Mouse (Mus musculus) forebrain, embryonic 12.5 days (tissue): ENCODE measurements around the gene 1810010D01Rik. TPM values are rescaled to one million over a fixed set of nuclear protein-coding genes. Genes with fewer than 3 reads are reported as not detected.

ENCODE experiments used
- ATAC-seq: fragments of 200-750 bp; cut with Nextera tagmentation; 2 replicates; pipeline ENCODE4 v1.8.0; 2017; ENCODE audit warnings: moderate TSS enrichment; ENCODE audit not compliant: low FRiP score
- H3K27ac ChIP-seq: fragments of 300-500 bp; sonication (generic); 2 replicates; pipeline ENCODE4 v1.5.1; 2016; ENCODE audit warnings: mild to moderate bottlenecking
- H3K27me3 ChIP-seq: fragments of 300-500 bp; sonication (generic); 2 replicates; pipeline ENCODE4 v1.6.1; 2016; ENCODE audit warnings: mild to moderate bottlenecking
- H3K36me3 ChIP-seq: fragments of 300-500 bp; sonication (generic); replicated peaks from 2 replicates; pipeline ENCODE4 v1.6.1; 2016; ENCODE audit warnings: mild to moderate bottlenecking
- H3K4me1 ChIP-seq: fragments of 300-500 bp; sonication (generic); 2 replicates; pipeline ENCODE4 v1.6.1; 2016
- H3K4me2 ChIP-seq: fragments of 300-500 bp; sonication (generic); 2 replicates; pipeline ENCODE4 v1.6.1; 2016; ENCODE audit warnings: mild to moderate bottlenecking, moderate library complexity
- H3K4me3 ChIP-seq: fragments of 300-500 bp; sonication (generic); replicated peaks from 2 replicates; pipeline ENCODE4 v1.5.1; 2016; ENCODE audit warnings: mild to moderate bottlenecking
- H3K9ac ChIP-seq: fragments of 300-500 bp; sonication (generic); 2 replicates; pipeline ENCODE4 v1.6.1; 2016; ENCODE audit warnings: mild to moderate bottlenecking
- H3K9me3 ChIP-seq: fragments of 300-500 bp; sonication (generic); 2 replicates; pipeline ENCODE4 v1.6.1; 2016
- WGBS: fragments of 180-500 bp; shearing (Covaris S2); methylation state at CpG from one replicate; pipeline ENCODE4 v1.1.7; 2016; 5-methylcytosine and 5-hydroxymethylcytosine counted together
- polyA plus RNA-seq: library from polyadenylated mRNA; unstranded; fragments of >200 nt; fragmentation: Nextera tagmentation; extraction: Ambion mirVana; gene quantifications from 2 replicates; pipeline ENCODE4 v1.2.1, GENCODE M21; 2016

1810010D01Rik gene
- polyA plus RNA-seq, 1 experiment from 2014 or later: 0.91 TPM

DNA sequence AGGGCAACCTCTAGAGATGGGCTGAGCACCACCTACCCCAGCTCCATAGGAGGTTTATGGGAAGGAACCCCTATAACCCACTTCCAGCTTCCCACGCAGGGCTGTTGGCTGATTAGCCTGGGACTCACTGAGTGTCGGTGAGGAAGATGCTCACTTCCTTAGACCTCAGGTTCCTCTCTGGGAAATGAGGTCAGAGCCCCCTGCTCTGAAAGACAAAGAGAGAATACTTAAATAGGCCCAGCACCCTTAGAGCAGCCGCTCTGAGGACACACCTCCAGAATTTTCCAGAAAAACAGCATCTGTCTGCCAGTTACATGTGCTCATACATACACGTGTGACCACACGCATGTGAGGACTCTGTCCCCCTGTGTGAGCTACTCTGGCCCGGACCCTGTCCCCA is 1.1 kb downstream of the 1810010D01Rik start:
- H3K4me1 ChIP-seq: peaks cover 56% of the 10 kb centered on the region

DNA sequence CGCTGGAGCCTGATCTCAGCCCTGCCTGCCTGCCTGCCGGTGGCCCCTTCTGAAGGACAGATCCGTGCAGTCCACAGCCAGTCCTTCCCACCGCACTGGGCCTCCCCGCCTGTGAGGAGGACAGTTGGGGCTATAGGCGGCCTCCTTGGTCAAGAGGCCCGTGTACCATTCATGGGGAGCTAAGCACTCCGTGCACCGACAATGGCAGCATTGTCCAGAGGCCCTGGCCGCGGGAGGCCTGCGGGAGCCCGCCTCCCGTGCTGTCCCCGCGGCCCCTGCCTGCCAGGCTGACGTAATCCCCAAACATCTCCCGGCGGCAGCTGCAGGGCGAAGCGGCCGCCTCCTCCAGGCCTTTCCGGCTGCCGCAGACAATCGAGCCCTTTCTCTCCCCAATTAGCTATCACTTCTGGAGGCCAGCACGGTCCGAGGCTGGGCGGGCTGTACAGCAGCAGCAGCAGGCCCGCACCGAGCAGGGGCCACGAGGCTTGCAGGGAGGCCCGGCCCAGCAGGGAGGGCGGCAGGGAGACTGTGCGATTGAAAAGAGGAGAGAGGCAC is 1.8 kb downstream of the 1810010D01Rik start:
- WGBS: 1% methylated on average over 30 of the region's 34 CpGs
- peak overlapping the region; percentile 99 for H3K27ac ChIP-seq

More for the DNA sequence above, 1.1 kb downstream of the 1810010D01Rik start:
- no peaks in the 10 kb centered on the region for H3K9me3 ChIP-seq
- peak overlapping the region; percentile 34 for H3K4me2 ChIP-seq
- H3K27ac ChIP-seq: peak overlapping the region; percentile 99
- 32% methylated on average over 6 of the region's 6 CpGs for WGBS
- no peaks in the 10 kb centered on the region for H3K36me3 ChIP-seq
- 0 out of 2 replicates have a peak overlapping the region, but pooled peaks have one; percentile 5 for H3K4me3 ChIP-seq
- ATAC-seq: no peak
- H3K9ac ChIP-seq: peak overlapping the region; percentile 47
- no peaks in the 10 kb centered on the region for H3K27me3 ChIP-seq

DNA sequence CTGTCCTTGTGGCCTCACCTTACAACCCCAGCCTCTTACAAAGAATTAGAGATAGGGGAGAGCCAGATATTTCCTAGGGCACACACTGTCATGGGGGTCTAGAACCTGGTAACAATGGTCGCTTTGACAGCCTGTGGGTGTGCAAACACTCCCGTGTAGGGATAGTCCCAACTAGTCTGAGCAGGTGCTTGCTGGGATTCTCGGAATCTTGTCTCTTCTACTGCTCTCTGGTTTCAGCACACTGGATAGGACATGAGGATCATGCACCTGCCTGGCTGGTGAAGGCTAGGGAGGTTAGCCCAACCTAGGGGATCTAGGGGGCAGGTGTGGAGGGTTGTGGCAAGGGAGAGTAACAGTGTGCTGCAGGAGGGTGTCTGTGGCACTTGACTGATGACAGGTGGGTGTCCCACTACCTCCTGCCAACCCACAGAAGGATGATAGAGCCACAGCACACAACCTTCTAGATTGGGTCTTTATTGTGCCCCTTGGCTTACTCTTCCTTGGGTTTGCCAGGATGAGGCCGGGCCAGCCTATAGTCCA is 2.5 kb downstream of the 1810010D01Rik start:
- Histone ChIP-seq H3K9me3 (peaks cover 6% of the 10 kb centered on the region), H3K27me3 (no peaks in the 10 kb centered on the region), H3K4me3 (no peak overlapping the region), H3K4me2 (peak overlapping the region; percentile 34), H3K36me3 (no peaks in the 10 kb centered on the region), H3K4me1 (peaks cover 44% of the 10 kb centered on the region), H3K27ac (peak overlapping the region; percentile 99), H3K9ac (peak overlapping the region; percentile 47; the same call in 1 of the 2 replicates)
- 70% methylated on average over 4 of the region's 4 CpGs for WGBS
- 0 out of 2 replicates have a peak, but pooled peaks have one; percentile 8 for ATAC-seq

More for the DNA sequence above, 1.8 kb downstream of the 1810010D01Rik start:
- H3K4me1 ChIP-seq: peaks cover 51% of the 10 kb centered on the region
- peak overlapping the region; percentile 47 for H3K9ac ChIP-seq
- peak overlapping the region; percentile 34 for H3K4me2 ChIP-seq
- H3K36me3 ChIP-seq: no peaks in the 10 kb centered on the region
- no peaks in the 10 kb centered on the region for H3K27me3 ChIP-seq
- H3K9me3 ChIP-seq: peaks cover 5% of the 10 kb centered on the region
- H3K4me3 ChIP-seq: 0 out of 2 replicates have a peak overlapping the region, but pooled peaks have one; percentile 5
- ATAC-seq: peak; percentile 96

DNA sequence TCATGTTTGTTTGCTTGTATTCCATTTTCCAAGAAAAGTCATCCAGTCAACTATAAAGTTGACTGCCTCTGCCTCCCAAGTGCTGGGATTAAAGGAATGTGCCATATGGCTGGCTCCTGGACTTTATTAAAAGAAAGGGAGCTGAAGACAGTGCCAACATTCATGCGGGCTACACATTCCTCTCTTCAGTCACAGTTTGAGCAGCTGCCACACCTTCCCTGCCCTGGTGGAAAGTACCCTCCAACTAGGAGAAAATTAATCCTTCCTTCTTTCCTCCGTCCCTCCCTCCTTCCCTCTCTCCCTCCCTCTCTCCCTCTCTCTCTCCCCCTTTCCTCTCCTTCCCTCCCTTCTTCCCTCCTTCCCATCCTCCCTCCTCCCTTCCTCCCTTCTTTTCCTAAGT is 8.2 kb downstream of the 1810010D01Rik start:
- Histone ChIP-seq H3K4me3 (no peak overlapping the region), H3K27me3 (peaks cover 14% of the 10 kb centered on the region; the same call in 1 of the 2 replicates), H3K4me2 (no peak overlapping the region), H3K4me1 (peaks cover 29% of the 10 kb centered on the region), H3K9me3 (peaks cover 6% of the 10 kb centered on the region), H3K27ac (no peak overlapping the region), H3K9ac (no peak overlapping the region; the same call in 1 of the 2 replicates), H3K36me3 (no peaks in the 10 kb centered on the region)
- no peak for ATAC-seq
- 64% methylated on average over 2 of the region's 2 CpGs for WGBS

DNA sequence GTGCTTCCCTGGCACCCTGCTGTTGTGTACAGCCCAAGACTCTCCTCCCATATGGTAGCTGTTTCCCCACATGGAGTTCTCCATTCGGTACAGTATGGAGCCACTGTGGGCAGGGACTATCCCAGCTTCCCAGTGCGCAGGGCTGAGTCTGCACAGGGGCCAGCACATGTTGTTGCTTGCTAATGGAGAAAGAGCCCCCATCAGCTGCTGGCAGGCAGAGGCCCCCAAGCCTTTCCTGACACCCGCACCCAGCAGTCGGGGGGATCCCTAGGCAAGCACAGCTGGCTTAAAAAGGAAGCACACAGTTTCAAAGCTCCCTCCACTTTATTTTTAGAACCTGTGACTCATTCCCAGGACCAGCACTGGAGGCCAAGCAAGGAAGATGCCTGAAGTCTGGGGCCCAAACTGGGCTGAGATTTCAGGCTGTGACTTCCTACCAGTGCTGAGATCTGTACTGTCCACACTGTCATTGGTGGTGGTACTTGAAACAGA is 9.7 kb downstream of the 1810010D01Rik start:
- Histone ChIP-seq H3K27me3 (peaks cover 14% of the 10 kb centered on the region; the same call in 1 of the 2 replicates), H3K27ac (0 out of 2 replicates have a peak overlapping the region, but pooled peaks have one; percentile 6), H3K4me3 (no peak overlapping the region), H3K9ac (no peak overlapping the region), H3K9me3 (peaks cover 6% of the 10 kb centered on the region), H3K4me1 (peaks cover 32% of the 10 kb centered on the region), H3K36me3 (no peaks in the 10 kb centered on the region), H3K4me2 (no peak overlapping the region)
- WGBS: 80% methylated on average over 4 of the region's 4 CpGs
- ATAC-seq: no peak

DNA sequence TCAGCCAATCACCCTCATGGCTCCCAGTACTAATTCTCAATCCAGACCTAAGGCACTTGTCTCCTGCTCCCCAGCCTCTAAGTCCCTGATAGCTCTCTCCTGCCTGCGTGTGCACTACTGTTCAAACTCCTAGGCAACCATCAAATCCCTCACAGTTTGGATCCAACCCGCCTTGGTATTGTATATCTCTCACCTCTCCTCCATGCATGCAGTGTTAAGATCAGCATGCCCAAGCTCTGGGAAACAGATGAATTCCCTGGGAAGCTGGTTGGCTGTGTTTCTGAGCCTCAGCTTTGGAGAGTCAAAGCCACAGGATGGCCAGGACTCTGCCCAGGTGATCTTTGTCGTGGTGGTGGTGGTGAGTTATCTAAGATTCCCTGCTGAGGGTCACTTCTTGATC is 10.2 kb downstream of the 1810010D01Rik start:
- H3K4me1 ChIP-seq: peaks cover 32% of the 10 kb centered on the region
- WGBS: 56% methylated on average over 3 of the region's 3 CpGs
- H3K36me3 ChIP-seq: no peaks in the 10 kb centered on the region
- no peak for ATAC-seq
- H3K27ac ChIP-seq: 0 out of 2 replicates have a peak overlapping the region, but pooled peaks have one; percentile 6
- no peak overlapping the region for H3K9ac ChIP-seq
- H3K9me3 ChIP-seq: peaks cover 6% of the 10 kb centered on the region
- H3K4me2 ChIP-seq: no peak overlapping the region
- no peak overlapping the region for H3K4me3 ChIP-seq
- peaks cover 14% of the 10 kb centered on the region; the same call in 1 of the 2 replicates for H3K27me3 ChIP-seq

DNA sequence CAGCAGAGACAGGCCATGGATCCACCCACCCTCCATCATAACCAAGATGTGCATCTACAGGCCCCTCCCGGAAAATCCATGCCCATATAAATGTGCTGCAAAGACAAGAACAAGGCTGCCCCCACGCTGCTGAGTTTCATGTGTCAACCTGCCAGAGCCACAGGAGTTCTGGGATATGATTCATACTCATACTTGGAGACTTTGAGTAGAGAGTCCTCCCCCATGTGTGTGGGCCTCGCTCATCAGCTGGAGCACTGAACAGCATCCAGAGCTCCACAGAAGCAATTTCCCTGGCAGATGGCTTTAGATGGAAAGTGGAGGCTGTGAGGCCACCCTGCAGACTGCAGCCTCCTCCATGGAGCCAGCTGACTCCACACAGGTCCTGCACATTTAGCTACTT is 10.9 kb downstream of the 1810010D01Rik start:
- Histone ChIP-seq H3K4me1 (peaks cover 32% of the 10 kb centered on the region), H3K9me3 (peaks cover 6% of the 10 kb centered on the region), H3K27ac (no peak overlapping the region), H3K4me2 (no peak overlapping the region), H3K9ac (no peak overlapping the region), H3K36me3 (no peaks in the 10 kb centered on the region), H3K27me3 (peaks cover 14% of the 10 kb centered on the region; the same call in 1 of the 2 replicates), H3K4me3 (no peak overlapping the region)
- ATAC-seq: no peak
- 84% methylated on average over 3 of the region's 3 CpGs for WGBS

DNA sequence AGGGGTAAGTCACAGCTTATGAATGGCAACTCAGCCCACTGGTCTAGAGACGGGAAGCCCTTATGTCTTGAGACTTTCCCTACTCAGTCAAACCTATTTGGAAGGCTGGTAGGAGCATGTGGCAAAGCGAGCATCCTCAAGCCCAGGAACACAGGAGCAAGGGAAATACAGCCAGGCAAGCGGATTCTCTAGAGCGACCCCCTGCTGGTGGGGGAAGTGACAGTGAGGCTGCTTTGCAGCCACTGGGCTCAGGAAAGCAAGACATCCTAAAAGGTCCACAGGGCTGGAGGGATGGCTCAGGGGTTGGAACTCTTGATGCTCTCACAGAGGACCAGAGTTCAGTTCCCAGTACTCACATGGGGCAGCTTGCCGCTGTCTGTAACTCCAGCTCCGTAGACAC is 11.6 kb downstream of the 1810010D01Rik start:
- Histone ChIP-seq H3K4me1 (peaks cover 32% of the 10 kb centered on the region), H3K27ac (no peak overlapping the region), H3K36me3 (no peaks in the 10 kb centered on the region), H3K9ac (no peak overlapping the region), H3K4me3 (no peak overlapping the region), H3K4me2 (no peak overlapping the region), H3K27me3 (peaks cover 14% of the 10 kb centered on the region; the same call in 1 of the 2 replicates), H3K9me3 (peaks cover 3% of the 10 kb centered on the region)
- WGBS: 80% methylated on average over 6 of the region's 6 CpGs
- no peak for ATAC-seq

DNA sequence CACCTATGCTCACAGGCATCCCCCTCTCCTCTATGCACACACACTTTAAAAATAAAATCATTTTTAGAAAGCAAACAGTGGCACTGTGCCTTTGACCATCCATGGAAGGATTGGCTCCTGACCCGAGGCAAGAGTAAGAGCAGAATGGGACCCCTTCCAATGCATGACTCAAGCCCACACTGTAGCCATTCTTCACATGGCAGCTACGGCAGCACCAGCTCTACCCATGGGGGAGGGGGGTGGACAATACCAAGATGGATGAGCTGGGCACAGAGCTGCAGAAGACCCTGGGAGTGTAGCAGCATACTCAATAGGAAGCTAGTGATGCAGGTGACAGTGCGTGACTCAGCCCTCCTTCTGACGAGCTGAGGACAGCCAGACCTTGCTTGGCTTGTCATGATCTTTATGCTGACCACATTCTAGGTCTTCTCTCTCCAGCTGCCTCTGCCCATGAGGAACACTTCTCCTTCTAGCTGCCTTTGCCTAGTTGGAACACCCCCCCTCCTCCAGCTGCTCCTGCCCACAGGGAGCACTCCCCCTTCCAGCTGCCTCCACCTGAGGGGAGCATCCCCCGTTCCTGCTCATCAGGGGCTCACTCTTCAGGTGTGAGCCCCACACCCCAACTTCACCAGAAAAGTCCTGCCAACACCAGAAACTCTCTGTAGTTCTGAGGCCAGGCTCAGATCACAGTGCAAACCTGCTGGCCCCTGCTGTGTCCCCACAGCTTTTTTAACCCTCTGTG is 12.6 kb downstream of the 1810010D01Rik start:
- 71% methylated on average over 5 of the region's 5 CpGs for WGBS
- no peaks in the 10 kb centered on the region for H3K36me3 ChIP-seq
- H3K4me1 ChIP-seq: peaks cover 32% of the 10 kb centered on the region
- no peak overlapping the region for H3K4me2 ChIP-seq
- H3K27ac ChIP-seq: no peak overlapping the region
- peaks cover 14% of the 10 kb centered on the region; the same call in 1 of the 2 replicates for H3K27me3 ChIP-seq
- no peak overlapping the region for H3K4me3 ChIP-seq
- no peaks in the 10 kb centered on the region for H3K9me3 ChIP-seq
- no peak for ATAC-seq
- H3K9ac ChIP-seq: no peak overlapping the region

DNA sequence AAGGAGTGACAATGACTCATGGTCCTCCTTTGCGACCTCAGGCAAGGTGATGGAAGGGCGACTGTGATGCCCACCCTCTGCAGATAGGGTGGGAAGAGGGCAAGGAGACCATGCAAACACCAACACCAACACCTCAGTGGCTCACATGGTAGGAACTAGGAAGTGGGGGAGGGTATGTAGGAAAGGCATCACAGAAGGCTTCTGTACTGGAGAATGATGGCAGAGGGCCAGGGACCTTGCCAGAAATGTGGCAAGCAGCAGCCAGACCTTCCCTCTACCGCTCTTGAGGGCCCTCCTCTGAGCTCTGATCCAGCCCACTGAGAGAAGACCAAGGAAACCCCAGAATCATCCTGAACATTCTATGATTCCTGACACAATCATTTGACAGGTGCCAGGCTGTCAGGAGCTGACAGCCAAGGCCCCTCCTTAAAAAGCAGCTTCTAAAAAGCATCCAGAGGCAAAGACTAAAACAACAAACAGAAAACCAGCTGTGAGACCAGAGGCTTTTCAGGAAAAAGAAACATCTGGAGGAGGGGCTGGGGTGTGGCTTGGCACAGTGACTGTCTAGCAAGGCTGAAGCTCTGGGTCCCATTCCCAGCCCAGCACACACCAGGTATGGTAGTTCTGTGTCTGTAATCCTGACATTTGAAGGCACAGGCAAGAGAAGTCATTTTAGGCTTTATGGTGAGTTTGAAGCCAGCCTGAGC is 13.3 kb downstream of the 1810010D01Rik start:
- 71% methylated on average over 3 of the region's 3 CpGs for WGBS
- no peak; the same call in 1 of the 2 replicates for ATAC-seq
- H3K4me3 ChIP-seq: no peak overlapping the region
- no peaks in the 10 kb centered on the region for H3K36me3 ChIP-seq
- H3K9ac ChIP-seq: no peak overlapping the region
- H3K4me1 ChIP-seq: peaks cover 32% of the 10 kb centered on the region
- no peaks in the 10 kb centered on the region for H3K9me3 ChIP-seq
- no peak overlapping the region for H3K4me2 ChIP-seq
- 0 out of 2 replicates have a peak overlapping the region, but pooled peaks have one; percentile 8 for H3K27ac ChIP-seq
- H3K27me3 ChIP-seq: peaks cover 14% of the 10 kb centered on the region; the same call in 1 of the 2 replicates

DNA sequence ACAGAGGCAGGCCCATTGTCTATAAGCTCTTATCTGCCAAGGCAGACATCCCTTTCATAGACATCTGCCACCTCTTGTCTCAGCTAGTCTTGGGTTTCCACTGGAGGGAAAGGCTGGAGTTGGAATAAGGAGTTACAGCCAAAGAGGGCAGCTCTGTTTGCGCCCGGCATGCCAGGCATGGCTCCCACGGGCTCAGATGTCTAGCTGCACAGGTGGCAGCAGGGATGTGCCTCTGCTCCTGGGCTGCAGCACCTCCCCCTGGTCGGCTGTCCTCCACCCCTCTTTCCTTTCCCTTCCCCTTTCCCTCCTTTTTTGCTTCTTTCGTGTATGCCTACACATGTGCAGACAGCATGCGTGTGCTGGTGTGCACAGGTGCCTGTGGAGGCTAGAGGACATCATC is 15.1 kb downstream of the 1810010D01Rik start:
- no peak overlapping the region for H3K4me2 ChIP-seq
- H3K4me1 ChIP-seq: peaks cover 28% of the 10 kb centered on the region
- no peak overlapping the region for H3K27ac ChIP-seq
- 85% methylated on average over 6 of the region's 6 CpGs for WGBS
- no peaks in the 10 kb centered on the region for H3K9me3 ChIP-seq
- no peak overlapping the region for H3K4me3 ChIP-seq
- no peak overlapping the region for H3K9ac ChIP-seq
- H3K27me3 ChIP-seq: peaks cover 14% of the 10 kb centered on the region; the same call in 1 of the 2 replicates
- no peaks in the 10 kb centered on the region for H3K36me3 ChIP-seq
- no peak for ATAC-seq
